Mouse (Mus musculus): ENCODE measurements around the gene Gtf2a1l. TPM values are rescaled to one million over a fixed set of nuclear protein-coding genes. Genes with fewer than 3 reads are reported as not detected.

Gtf2a1l gene
- polyA plus RNA-seq, 1 experiment = 0.82 TPM

- peak overlapping the region; percentile 53 for H3K4me3 ChIP-seq (ENCODE audit: low read depth, low read length)
- no peaks in the 10 kb centered on the region for H3K36me3 ChIP-seq (ENCODE audit: control insufficient read depth, insufficient read depth, low read length, poor library complexity, severe bottlenecking)
- TF ChIP-seq CTCF (IDR thresholded peaks at IDR 0.05; ENCODE audit: low read depth, low read length) = no peak
- no peak for TF ChIP-seq EP300 (IDR thresholded peaks at IDR 0.05; ENCODE audit: insufficient read depth, low read depth, low read length)
- no peak for TF ChIP-seq POLR2A (IDR thresholded peaks at IDR 0.05; ENCODE audit: insufficient read depth, low read length)
- 0 out of 2 replicates have a peak overlapping the region, but pooled peaks have one; percentile 20 for H3K27ac ChIP-seq (ENCODE audit: insufficient read depth, low read length)
- H3K9ac ChIP-seq (ENCODE audit: low read depth, poor library complexity, severe bottlenecking) = peak overlapping the region; percentile 52
- no peaks in the 10 kb centered on the region for H3K27me3 ChIP-seq (ENCODE audit: control insufficient read depth, insufficient read depth, low read length, poor library complexity, severe bottlenecking)
- no peaks in the 10 kb centered on the region for H3K9me3 ChIP-seq (replicated peaks; ENCODE audit: control insufficient read depth, insufficient read depth, low read length, poor library complexity, severe bottlenecking)
- H3K4me1 ChIP-seq (ENCODE audit: control insufficient read depth, insufficient read depth, low read length) = peaks cover 7% of the 10 kb centered on the region
Measured at GRCm38 (mm10) chr17:88625931-88626330, 42.5 kb upstream of the Gtf2a1l start.

- no peak for TF ChIP-seq EP300 (IDR thresholded peaks at IDR 0.05; ENCODE audit: insufficient read depth, low read depth, low read length)
- no peaks in the 10 kb centered on the region for H3K36me3 ChIP-seq (ENCODE audit: control insufficient read depth, insufficient read depth, low read length, poor library complexity, severe bottlenecking)
- no peak overlapping the region for H3K4me3 ChIP-seq (ENCODE audit: low read depth, low read length)
- H3K4me1 ChIP-seq (ENCODE audit: control insufficient read depth, insufficient read depth, low read length) = peaks cover 7% of the 10 kb centered on the region
- 0 out of 2 replicates have a peak overlapping the region, but pooled peaks have one; percentile 17 for H3K27ac ChIP-seq (ENCODE audit: insufficient read depth, low read length)
- H3K9me3 ChIP-seq (replicated peaks; ENCODE audit: control insufficient read depth, insufficient read depth, low read length, poor library complexity, severe bottlenecking) = no peaks in the 10 kb centered on the region
- H3K27me3 ChIP-seq (ENCODE audit: control insufficient read depth, insufficient read depth, low read length, poor library complexity, severe bottlenecking) = no peaks in the 10 kb centered on the region
- H3K9ac ChIP-seq (ENCODE audit: low read depth, poor library complexity, severe bottlenecking) = 0 out of 2 replicates have a peak overlapping the region, but pooled peaks have one; percentile 52
Measured at GRCm38 (mm10) chr17:88626347-88626811, 42.1 kb upstream of the Gtf2a1l start.

- Histone ChIP-seq H3K27me3 (ENCODE audit: control insufficient read depth, insufficient read depth, low read length, poor library complexity, severe bottlenecking) (no peaks in the 10 kb centered on the region), H3K27ac (ENCODE audit: insufficient read depth, low read length) (no peak overlapping the region; the same call in 1 of the 2 replicates), H3K4me3 (ENCODE audit: low read depth, low read length) (no peak overlapping the region), H3K9me3 (replicated peaks; ENCODE audit: control insufficient read depth, insufficient read depth, low read length, poor library complexity, severe bottlenecking) (no peaks in the 10 kb centered on the region), H3K9ac (ENCODE audit: low read depth, poor library complexity, severe bottlenecking) (no peak overlapping the region), H3K4me1 (ENCODE audit: control insufficient read depth, insufficient read depth, low read length) (peaks cover 7% of the 10 kb centered on the region), H3K36me3 (ENCODE audit: control insufficient read depth, insufficient read depth, low read length, poor library complexity, severe bottlenecking) (no peaks in the 10 kb centered on the region)
- TF ChIP-seq CTCF (IDR thresholded peaks at IDR 0.05; ENCODE audit: low read depth, low read length) (no peak), EP300 (IDR thresholded peaks at IDR 0.05; ENCODE audit: insufficient read depth, low read depth, low read length) (peak; percentile 58; the same call in 1 of the 2 replicates)
Measured at GRCm38 (mm10) chr17:88627150-88627549, 41.3 kb upstream of the Gtf2a1l start.

- Histone ChIP-seq H3K27ac (ENCODE audit: insufficient read depth, low read length) (no peak overlapping the region), H3K27me3 (ENCODE audit: control insufficient read depth, insufficient read depth, low read length, poor library complexity, severe bottlenecking) (no peaks in the 10 kb centered on the region), H3K9me3 (replicated peaks; ENCODE audit: control insufficient read depth, insufficient read depth, low read length, poor library complexity, severe bottlenecking) (no peaks in the 10 kb centered on the region), H3K4me1 (ENCODE audit: control insufficient read depth, insufficient read depth, low read length) (peaks cover 7% of the 10 kb centered on the region), H3K36me3 (ENCODE audit: control insufficient read depth, insufficient read depth, low read length, poor library complexity, severe bottlenecking) (no peaks in the 10 kb centered on the region), H3K9ac (ENCODE audit: low read depth, poor library complexity, severe bottlenecking) (no peak overlapping the region), H3K4me3 (ENCODE audit: low read depth, low read length) (no peak overlapping the region)
- no peak for TF ChIP-seq CTCF (IDR thresholded peaks at IDR 0.05; ENCODE audit: low read depth, low read length)
- no peak for TF ChIP-seq POLR2A (IDR thresholded peaks at IDR 0.05; ENCODE audit: insufficient read depth, low read length)
- no peak for TF ChIP-seq EP300 (IDR thresholded peaks at IDR 0.05; ENCODE audit: insufficient read depth, low read depth, low read length)
Measured at GRCm38 (mm10) chr17:88628676-88629380, 39.6 kb upstream of the Gtf2a1l start.

- TF ChIP-seq CTCF (IDR thresholded peaks at IDR 0.05; ENCODE audit: low read depth, low read length) (no peak), EP300 (IDR thresholded peaks at IDR 0.05; ENCODE audit: insufficient read depth, low read depth, low read length) (no peak), POLR2A (IDR thresholded peaks at IDR 0.05; ENCODE audit: insufficient read depth, low read length) (no peak)
- H3K9ac ChIP-seq (ENCODE audit: low read depth, poor library complexity, severe bottlenecking) = no peak overlapping the region
- no peak overlapping the region; the same call in 1 of the 2 replicates for H3K27ac ChIP-seq (ENCODE audit: insufficient read depth, low read length)
- H3K9me3 ChIP-seq (replicated peaks; ENCODE audit: control insufficient read depth, insufficient read depth, low read length, poor library complexity, severe bottlenecking) = no peaks in the 10 kb centered on the region
- H3K4me1 ChIP-seq (ENCODE audit: control insufficient read depth, insufficient read depth, low read length) = peaks cover 7% of the 10 kb centered on the region
- no peaks in the 10 kb centered on the region for H3K27me3 ChIP-seq (ENCODE audit: control insufficient read depth, insufficient read depth, low read length, poor library complexity, severe bottlenecking)
- H3K36me3 ChIP-seq (ENCODE audit: control insufficient read depth, insufficient read depth, low read length, poor library complexity, severe bottlenecking) = no peaks in the 10 kb centered on the region
- H3K4me3 ChIP-seq (ENCODE audit: low read depth, low read length) = no peak overlapping the region
Measured at GRCm38 (mm10) chr17:88629381-88629759, 39.1 kb upstream of the Gtf2a1l start.

- peaks cover 7% of the 10 kb centered on the region for H3K4me1 ChIP-seq (ENCODE audit: control insufficient read depth, insufficient read depth, low read length)
- no peak overlapping the region for H3K4me3 ChIP-seq (ENCODE audit: low read depth, low read length)
Measured at GRCm38 (mm10) chr17:88629931-88630553, 38.4 kb upstream of the Gtf2a1l start.

More at GRCm38 (mm10) chr17:88629931-88630553, 38.4 kb upstream of the Gtf2a1l start:
- peak overlapping the region; percentile 30 for H3K27ac ChIP-seq (ENCODE audit: insufficient read depth, low read length)
- no peaks in the 10 kb centered on the region for H3K27me3 ChIP-seq (ENCODE audit: control insufficient read depth, insufficient read depth, low read length, poor library complexity, severe bottlenecking)
- no peaks in the 10 kb centered on the region for H3K36me3 ChIP-seq (ENCODE audit: control insufficient read depth, insufficient read depth, low read length, poor library complexity, severe bottlenecking)
- H3K9me3 ChIP-seq (replicated peaks; ENCODE audit: control insufficient read depth, insufficient read depth, low read length, poor library complexity, severe bottlenecking) = no peaks in the 10 kb centered on the region
- peak overlapping the region; percentile 54 for H3K9ac ChIP-seq (ENCODE audit: low read depth, poor library complexity, severe bottlenecking)
- TF ChIP-seq CTCF (IDR thresholded peaks at IDR 0.05; ENCODE audit: low read depth, low read length) (no peak), POLR2A (IDR thresholded peaks at IDR 0.05; ENCODE audit: insufficient read depth, low read length) (no peak), EP300 (IDR thresholded peaks at IDR 0.05; ENCODE audit: insufficient read depth, low read depth, low read length) (no peak)

Measured in ES-Bruce4 (cell line).